Mouse (Mus musculus) gastrocnemius, postnatal 4 days (tissue): Measurements from ENCODE around the gene Olfr1375. TPM values are rescaled to one million over a fixed set of nuclear protein-coding genes. Genes with fewer than 3 reads are reported as not detected.
"Not testable (repeated sequence)": the region's sequence is repeated elsewhere in the genome, so short reads cannot be mapped to it uniquely, and the experiment has no call there.

Source experiments
- DNase-seq, 2 experiments: peaks; one replicate each; pipeline ENCODE4 v3.0.0; 2021 to 2022; ENCODE audit warnings: low spot score in 2 of 2, mixed read lengths in 2 of 2
- long read RNA-seq, 2 experiments: library from polyadenylated mRNA; stranded (forward); transcript quantifications; one replicate each; pipeline ENCODE4 v2.0.0; 2021
- total RNA-seq, 2 experiments: library from RNA; stranded (reverse); gene quantifications; 2 replicates each; pipeline ENCODE4 v1.2.3; 2021

Gene Olfr1375
- total RNA-seq: not detected
- long read RNA-seq, experiment 1: 0 reads
- long read RNA-seq, experiment 2: 0 reads

DNA sequence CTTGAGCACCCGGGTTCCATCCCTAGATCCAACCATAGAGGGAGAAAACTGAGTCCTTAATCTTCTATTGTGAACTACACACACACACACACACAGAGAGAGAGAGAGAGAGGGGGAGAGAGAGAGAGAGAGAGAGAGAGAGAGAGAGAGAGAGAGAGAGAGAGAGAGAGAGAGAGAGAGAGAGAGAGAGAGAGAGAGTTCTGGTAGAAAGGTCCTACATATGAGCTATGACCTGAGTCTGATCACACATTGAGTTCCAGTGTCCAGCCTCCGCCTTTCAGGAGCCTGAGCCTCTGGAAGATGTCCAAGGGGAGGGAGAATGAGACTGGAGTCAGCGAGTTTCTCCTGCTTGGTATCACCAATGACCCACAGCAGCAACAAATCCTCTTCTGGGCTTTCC, at the start of gene Olfr1375:
Gene Olfr1375 (plus strand): TSS at position 301 of the 400 bp plus-strand sequence.
- DNase-seq: not testable (repeated sequence)

GRCm38 (mm10) chr11:51003296-51003695, 44.6 kb upstream of the Olfr1375 start, which contains the start of gene Olfr51:
TSS of gene Olfr51 (plus strand) at chr11:51003596.
- no peak for DNase-seq

GRCm38 (mm10) chr11:51011821-51012220, 36.1 kb upstream of the Olfr1375 start:
- no peak for DNase-seq

GRCm38 (mm10) chr11:51013936-51014335, 34.0 kb upstream of the Olfr1375 start, which contains the start of gene Olfr54:
TSS of gene Olfr54 (plus strand) at chr11:51014236.
- no peak for DNase-seq

DNA sequence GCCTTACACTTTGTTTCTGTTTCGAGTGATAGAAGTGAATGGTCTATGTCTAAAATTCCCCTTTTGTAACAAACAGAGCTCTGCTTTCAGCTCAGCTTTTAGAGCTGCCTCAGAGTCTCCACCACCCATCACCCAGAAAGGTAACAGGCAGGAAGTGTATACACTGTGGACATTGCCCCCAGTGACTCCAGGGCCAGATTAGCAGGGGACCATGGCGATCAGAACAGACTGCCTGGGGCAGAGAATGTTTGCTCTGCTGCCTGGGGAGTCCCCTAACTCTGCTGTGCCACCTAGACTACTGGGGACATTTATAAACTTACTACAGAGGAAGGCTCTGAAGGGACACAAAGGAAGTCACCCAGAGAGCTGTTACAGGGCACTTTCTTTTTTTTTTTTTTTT, 31.6 kb upstream of the Olfr1375 start:
- DNase-seq: no peak

- not testable (repeated sequence) for DNase-seq
These were observed 21.1 kb upstream of the Olfr1375 start for GRCm38 (mm10) chr11:51026811-51027210.

DNA sequence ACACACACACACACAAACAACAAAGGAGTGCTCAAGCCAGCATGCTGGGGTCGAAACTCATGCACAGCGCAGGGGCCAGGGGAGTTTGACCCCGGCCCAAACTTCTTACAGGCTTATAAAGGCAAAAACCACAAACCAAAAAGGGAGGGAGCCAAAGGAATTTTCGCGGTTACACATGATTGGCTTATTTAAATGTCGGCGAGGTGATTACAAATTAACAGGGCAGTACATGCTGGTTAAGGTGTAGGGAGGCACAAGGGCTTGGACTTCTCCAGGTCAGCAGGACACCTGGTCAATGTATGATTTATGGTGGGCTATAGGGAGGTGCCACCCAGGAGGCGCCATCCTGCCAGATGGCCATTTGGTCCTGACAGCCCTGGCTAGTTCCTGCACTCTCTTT, 18.5 kb upstream of the Olfr1375 start:
- not testable (repeated sequence) for DNase-seq

- no peak for DNase-seq
These were observed 17.7 kb upstream of the Olfr1375 start for GRCm38 (mm10) chr11:51030225-51030624.

GRCm38 (mm10) chr11:51032851-51033250, 15.1 kb upstream of the Olfr1375 start:
- DNase-seq: no peak

GRCm38 (mm10) chr11:51034141-51034540, 13.8 kb upstream of the Olfr1375 start:
- DNase-seq: not testable (repeated sequence)

DNA sequence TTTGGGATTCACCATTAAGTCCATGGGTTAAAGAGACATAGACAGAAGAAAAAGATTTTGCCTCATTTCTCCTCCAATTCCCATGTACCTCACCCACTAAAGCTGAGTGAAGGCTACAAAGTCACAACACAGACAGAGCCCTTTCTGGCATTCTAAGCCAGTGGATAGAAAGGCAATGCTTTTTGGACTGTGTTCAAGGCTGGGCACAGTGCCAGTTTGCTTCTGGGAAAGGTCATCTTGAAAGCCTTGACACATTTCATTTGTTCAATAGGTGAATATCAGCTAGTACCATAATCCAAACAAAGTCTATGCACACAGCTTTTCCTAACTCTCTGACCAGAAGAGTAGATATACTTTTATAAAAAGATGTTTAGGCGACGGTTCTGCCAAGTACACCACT, 12.0 kb upstream of the Olfr1375 start:
- DNase-seq: no peak

DNA sequence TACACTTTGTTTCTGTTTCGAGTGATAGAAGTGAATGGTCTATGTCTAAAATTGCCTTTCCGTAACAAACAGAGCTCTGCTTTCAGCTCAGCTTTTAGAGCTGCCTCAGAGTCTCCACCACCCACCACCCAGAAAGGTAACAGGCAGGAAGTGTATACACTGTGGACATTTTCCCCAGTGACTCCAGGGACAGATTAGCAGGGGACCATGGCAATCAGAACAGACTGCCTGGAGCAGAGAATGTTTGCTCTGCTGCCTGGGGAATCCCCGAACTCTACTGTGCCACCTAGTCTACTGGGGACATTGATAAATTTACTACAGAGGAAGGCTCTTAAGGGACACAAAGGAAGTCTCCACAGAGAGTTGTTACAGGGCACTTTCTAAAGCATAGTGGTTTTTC, 3.1 kb upstream of the Olfr1375 start:
- not testable (repeated sequence) for DNase-seq

DNA sequence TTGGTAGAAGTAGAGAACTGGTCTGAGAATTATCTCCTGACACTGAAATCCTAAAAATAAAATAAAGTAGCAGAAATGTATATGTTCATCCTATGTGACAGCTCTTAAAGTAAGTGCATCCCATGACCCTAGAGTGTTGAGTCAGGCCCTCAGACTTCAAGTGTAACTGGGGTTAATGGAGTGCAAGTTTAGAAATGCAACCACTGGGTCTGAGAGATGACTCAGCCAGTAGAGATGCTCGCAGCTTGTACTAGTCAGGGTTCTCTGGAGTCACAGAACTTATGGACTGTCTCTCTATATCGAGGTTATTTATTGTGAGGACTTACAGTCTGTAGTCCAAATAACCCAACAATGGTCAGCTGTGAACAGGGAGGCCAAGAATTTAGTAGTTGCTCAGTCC, 3.8 kb downstream of the Olfr1375 start:
- DNase-seq: no peak

- no peak for DNase-seq
These were observed 5.3 kb downstream of the Olfr1375 start for GRCm38 (mm10) chr11:51053230-51053629.

GRCm38 (mm10) chr11:51059151-51059571, 11.3 kb downstream of the Olfr1375 start, which contains the start of gene Zfp354a:
TSS of gene Zfp354a (plus strand) at chr11:51059257.
- peak; percentile 41 to 73 for DNase-seq

GRCm38 (mm10) chr11:51059640-51060039, 11.7 kb downstream of the Olfr1375 start:
- no peak for DNase-seq

GRCm38 (mm10) chr11:51060981-51061380, 13.1 kb downstream of the Olfr1375 start:
- no peak for DNase-seq

DNA sequence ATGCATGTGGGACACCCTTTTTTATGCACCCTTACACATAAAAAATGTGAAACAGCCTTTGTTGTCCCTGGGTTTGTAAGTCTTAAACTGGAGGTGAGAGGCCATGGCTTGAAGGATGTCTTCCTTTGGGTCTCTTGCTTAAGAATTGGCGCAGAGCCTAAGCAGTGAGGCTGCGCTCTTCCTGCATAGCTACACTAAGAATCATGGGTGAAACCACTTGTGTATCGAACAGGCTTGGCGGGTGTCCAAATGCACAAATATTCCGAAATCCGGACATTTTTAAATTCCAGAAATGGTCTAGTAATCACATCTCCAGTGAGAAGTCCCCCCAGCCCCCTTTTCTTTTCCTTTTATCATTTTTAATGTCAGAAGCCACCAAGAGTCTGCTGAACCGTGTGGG, 15.4 kb downstream of the Olfr1375 start:
- DNase-seq: no peak

DNA sequence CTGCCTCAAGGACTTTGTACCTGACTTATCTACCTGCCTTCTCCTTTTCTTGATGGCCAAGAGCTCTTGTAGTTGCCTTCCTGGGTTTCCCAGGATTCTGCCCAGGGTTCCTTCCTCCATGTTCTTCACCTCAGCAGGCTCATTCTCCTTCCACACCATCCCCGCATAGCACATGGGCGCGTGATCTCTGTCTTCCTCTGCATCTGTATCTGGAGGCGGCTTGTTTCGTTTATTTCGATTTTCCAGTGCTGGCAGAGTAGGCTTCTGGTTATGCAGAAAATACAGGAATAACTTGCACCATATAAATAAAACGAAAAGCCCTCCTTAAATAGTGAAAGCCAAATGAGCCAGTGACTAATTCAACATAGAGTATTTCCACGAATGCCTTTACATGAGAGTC, 15.9 kb downstream of the Olfr1375 start:
- DNase-seq: no peak

DNA sequence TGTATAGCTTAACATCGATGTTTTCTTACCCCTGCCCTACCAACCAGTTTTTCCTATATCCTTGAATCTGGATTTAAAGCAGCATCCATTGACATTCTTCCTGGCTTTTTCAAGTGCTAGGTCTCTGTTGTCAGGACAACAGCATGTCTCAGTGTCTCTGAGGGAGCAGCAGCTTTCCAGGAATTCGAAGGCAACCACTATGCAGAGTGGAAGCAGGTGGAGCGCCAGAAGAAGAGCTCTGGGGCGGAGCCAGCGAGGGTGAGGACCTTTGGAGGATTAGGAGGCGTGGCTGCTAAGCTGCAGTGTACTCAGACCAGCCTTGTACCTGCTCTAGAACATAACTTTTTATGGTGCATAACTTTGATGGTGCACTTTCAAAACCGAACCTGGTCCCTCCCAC, 36.6 kb downstream of the Olfr1375 start:
- DNase-seq: no peak

DNA sequence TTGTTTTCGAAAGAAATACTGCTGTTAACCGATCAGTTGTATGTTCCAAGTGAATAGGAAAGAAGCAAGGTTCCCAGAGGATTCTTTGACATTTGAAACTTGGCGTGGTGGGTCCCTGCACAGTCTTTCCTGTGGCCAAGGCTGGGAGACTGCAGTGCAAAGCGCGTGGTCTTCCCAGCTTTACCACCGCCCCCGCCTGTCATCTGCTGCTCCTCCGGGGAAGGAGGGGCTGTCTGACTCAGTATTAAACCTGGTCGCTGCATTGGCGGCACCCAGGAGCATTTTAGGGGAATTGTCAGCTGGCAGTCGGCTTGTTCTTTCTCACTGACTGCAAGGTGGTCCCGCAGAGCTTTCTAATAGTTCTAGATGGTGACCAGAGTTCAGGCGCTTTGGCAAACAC, 37.4 kb downstream of the Olfr1375 start:
- DNase-seq: no peak
